Mouse (Mus musculus) gastrocnemius, postnatal 4 days (tissue): ENCODE results near the gene Cyb561d1. TPM values are rescaled to one million over a fixed set of nuclear protein-coding genes. Genes with fewer than 3 reads are reported as not detected.
"Not testable (repeated sequence)": the region's sequence is repeated elsewhere in the genome, so short reads cannot be mapped to it uniquely, and the experiment has no call there.

Source experiments
- DNase-seq, 2 experiments: peaks; one replicate each; pipeline ENCODE4 v3.0.0; 2021 to 2022; ENCODE audit warnings: low spot score in 2 of 2, mixed read lengths in 2 of 2
- long read RNA-seq, 2 experiments: library from polyadenylated mRNA; stranded (forward); transcript quantifications; one replicate each; pipeline ENCODE4 v2.0.0; 2021
- total RNA-seq, 2 experiments: library from RNA; stranded (reverse); gene quantifications; 2 replicates each; pipeline ENCODE4 v1.2.3; 2021

Cyb561d1 gene
- 1 to 10 TPM; 4.5 to 6.1 TPM for total RNA-seq
- long read RNA-seq, experiment 1, full-length matches to known transcripts, result 3 of 5 reads
- long read RNA-seq, experiment 1, partial matches to known transcripts, result 0 of 5 reads
- long read RNA-seq, experiment 1, other reads (novel, unspliced or antisense), result 2 of 5 reads
- long read RNA-seq, experiment 2, full-length matches to known transcripts, result 1 of 3 reads
- long read RNA-seq, experiment 2, partial matches to known transcripts, result 0 of 3 reads
- long read RNA-seq, experiment 2, other reads (novel, unspliced or antisense), result 2 of 3 reads

DNA sequence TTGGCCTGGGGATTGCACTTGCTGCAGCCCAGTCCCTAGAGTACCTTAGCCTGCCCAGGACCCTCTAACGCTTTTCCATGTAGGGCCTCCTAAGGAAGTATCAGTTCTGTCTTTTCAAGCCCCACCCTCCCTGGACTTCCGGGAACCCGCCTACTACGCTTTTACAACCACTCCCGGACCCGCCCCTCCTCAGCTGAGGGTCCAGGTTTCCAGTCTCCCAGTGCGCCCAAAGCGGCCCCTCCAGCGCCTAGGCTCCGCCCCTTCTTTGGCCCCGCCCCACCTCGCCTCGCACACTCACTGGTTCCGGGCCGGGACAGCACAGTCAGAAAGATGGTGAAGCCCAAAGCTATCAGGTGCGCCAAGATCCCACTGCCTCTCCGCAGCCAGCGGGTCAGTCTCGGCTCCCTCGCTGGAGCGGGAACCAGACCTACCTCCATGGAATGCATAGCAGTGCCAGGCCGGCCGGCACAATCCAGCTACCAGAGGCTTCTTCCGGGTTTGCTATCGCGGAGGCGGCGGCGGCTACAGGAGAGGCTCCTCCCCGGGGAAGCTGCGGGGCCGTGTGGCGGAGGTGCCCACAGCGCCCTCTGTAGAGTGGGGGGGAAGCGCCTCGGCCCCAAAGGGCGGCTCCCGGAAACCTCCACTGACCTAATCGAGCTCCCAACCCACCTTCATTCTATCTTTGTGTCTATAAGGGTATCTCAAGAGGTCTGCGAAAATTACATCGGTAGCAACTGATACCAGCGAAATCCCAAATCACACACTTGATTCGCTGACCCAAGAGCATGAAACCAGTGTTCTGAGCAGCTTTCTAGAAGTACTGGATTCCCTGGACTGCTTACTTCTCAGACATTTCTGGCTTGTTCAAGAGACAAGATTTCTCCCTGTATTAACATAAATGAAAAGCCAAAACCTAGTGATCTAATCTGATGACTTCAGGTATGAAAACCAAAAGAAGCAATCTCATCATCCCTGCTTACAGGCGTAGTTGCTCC lies at the start of gene Cyb561d1:
Gene Cyb561d1, minus strand, starts transcription at position 884 of the 995 bp plus-strand sequence.
- peak; percentile 88 to 92 for DNase-seq

DNA sequence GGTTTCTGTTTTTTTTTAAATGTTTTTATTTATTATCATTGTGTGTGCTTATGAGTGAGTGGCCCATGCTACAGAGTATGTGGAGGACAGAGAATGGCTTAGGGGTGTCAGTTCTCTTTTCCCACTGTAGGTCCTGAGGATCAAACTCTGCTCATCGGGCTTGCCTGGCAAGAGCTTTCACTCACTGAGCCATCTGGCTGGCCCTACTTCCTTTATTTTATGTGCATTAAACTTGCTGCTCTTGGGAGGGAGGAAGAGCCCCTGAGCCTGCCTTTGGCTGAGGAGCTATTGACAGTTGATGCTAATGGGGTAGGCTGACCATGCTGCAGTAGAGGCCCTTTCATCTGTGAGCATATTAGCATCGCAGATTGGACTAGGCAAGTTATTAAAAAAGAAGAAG lies 45.8 kb upstream of the Cyb561d1 start:
- no peak for DNase-seq

DNA sequence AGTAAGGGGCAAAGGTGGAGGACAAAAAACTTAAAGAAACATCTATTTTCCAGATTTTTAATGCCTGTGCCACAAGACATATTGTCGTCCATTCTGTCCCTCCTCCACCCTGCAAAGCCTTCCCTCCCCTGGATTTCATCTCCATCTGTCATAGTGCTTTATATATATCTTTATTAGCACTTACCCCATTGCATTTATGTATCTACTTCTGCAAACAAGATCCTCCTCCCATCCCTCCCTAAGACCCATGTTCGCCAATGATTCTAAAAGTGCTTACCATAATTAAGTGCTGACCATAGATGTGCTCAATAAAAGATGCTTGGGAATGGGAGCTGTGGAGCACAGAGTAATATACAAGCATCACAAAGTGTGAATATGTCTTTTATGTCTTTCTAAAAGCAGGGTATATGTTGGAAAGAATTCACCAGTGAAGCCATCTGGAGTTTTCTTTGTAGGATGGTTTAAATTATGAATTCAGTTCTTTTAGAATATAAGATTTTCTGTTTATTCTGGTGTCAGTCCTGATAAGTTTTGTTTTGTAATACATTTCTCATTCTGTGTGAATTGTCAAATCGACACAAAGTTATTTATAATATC lies 40.3 kb upstream of the Cyb561d1 start:
- no peak for DNase-seq

DNA sequence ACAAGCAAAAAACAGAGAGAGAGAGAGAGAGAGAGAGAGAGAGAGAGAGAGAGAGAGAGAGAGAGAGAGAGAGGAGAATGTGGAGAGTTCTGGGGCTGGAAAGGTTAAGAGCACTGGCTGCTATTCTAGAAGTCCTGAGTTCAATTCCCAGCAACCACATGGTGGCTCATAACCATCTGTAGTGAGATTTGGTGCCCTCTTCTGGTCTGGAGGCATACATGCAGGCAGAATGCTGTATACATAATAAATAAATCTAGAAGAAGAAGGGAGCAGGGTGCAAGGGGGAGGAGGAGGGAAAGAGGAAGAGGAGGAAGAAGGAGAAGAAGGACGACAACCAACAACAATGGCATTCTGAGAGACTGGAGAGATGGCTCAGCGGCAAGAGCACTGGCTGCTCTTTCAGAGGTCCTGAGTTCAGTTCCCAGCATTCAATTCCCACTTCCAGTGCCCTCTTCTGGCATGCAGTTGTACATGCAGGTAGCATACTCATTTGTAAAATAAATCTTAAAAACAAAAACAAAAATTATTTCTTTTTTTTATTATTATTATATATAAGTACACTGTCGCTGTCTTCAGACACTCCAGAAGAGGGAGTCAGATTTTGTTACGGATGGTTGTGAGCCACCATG lies 36.6 kb upstream of the Cyb561d1 start:
- DNase-seq, result not testable (repeated sequence)

DNA sequence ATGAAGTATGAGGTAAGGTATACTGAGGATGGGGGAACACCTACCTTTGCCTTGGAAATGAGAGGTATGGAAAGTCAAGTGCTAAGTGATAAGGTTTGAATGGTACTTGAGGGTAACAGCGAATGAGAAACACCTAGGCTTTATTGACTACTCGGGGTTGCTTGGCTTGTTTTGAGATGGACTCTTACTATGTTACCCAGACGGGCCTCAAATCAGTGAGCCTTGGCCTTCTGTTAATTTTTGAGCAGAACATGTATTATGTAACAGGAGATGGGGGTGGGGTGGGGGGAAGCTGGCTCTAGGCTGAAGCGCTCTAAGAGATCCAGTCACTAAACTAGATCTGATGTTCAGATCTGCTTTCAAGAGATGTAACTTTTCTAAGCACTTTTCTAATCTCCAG lies 30.6 kb upstream of the Cyb561d1 start:
- no peak for DNase-seq

DNA sequence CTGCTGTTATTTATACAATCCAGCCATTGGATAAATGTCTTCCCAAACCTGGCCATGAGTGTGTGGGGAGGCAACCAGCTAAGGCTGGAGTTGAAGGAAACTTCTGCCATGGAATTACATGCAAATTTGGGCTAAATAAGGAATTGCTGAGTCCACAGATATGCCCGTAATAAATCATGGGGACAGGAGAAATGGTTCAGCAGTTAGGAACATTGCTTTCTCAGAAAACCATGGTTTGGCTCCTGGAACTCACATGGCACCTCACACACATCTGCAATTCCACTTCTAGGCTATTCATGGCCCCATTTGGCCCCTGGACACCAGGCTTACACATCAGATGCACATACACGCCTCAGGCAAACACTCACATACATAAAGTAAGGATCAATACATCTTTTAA lies 26.5 kb upstream of the Cyb561d1 start:
- DNase-seq, result no peak

DNA sequence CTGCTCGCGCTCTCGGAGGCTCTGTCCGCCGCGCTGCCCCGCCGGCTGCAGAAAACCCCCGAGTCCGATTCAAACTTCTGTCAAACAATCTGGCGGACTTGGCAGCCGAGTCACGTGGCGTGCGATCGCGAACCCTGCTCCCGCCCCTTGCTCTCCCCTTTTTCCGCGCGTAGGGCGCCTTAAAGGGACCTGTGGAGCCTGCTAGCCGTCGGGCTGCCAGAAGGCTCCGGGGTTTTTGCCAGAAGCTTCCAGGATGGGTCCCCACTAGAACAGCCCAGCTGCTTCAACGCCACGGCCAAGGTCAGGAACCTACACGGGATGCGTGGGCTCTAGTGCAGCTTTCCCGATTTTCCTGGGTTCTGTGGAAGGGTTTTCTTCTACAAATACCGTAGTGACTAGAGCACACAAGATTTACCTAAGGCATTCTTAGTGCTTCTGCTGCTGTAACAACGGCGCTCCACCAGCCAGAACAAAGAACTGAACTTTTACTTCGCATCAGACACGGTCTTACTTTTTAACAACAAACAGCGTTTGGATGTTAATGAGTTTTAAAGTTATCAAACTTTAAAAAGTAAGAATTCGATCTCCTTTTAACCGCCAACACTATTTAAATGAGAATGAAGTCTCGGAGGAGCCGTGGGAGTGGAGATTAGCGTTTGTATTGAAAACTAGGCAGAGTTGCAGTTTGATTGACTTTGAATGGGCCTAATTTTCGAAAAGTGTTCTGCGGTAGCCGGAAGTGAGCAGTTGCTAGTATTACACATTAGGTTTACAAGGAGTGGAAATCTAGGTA lies 25.7 kb upstream of the Cyb561d1 start, which contains the start of gene Sypl2:
Gene Sypl2, minus strand, starts transcription at position 91 of the 793 bp plus-strand sequence.
- DNase-seq, result peak in 1 of 2 experiments; percentile 65

DNA sequence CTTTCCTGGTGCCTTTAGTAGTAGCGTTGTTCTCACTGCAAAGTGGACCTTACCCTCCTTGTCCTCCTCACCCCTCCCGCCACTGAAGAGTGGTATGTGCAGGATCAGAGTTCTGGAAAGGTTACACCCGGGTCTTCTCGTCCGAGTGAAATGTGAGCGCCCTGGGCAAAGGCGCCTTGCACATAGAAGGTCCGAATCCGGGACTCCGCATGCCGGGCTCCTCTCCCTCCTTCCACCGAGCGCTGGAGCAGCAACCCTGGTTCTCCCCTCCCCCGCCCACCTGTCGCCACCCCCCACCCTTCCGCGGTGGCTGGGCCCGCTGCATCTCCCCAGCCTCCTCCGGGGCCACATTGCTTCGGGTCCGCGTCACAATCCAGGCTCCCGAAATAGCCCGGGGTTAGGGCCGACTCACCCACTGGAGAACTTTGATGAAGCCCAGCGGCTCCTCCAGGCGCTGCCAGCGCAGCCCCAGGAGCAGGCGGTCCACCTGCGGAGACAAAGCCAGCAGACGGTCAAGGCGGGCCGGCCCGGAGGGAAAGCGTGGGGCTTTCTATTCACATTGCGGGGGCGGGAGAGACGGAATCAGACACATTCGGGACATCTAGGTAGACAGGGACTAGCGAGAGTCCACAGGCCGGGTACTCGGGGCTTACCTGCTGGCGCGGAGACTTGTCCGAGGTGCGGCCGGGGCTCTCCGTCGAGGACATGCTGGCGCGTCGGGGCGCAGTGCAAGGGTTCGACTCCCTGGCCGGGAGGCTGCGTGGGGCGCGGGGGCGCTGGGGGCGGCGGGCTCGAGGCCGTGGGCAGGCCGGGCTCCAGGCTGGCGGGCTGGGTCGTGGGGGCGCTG lies 24.9 kb upstream of the Cyb561d1 start:
- peak in 1 of 2 experiments; percentile 46 for DNase-seq

DNA sequence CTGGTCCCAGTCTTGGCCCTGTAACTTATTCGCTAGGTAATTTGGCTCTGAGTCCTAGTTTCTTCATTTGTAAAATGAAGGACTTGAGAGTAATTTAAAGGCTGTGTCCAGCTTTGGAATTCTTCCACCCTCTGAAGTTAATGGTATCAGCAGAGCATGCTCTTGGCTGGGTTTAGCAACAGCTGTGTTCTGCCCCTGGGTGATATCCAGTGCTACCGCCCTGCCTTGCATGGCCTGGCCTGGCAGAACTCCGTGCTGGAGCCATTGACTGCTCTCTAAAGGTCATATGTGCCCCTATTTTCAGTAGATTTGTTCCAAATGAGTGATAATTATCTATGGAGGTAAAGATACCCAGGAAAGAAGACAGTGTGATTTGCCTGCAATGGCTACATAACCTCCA lies 19.6 kb upstream of the Cyb561d1 start:
- DNase-seq, result peak in 1 of 2 experiments; percentile 29

DNA sequence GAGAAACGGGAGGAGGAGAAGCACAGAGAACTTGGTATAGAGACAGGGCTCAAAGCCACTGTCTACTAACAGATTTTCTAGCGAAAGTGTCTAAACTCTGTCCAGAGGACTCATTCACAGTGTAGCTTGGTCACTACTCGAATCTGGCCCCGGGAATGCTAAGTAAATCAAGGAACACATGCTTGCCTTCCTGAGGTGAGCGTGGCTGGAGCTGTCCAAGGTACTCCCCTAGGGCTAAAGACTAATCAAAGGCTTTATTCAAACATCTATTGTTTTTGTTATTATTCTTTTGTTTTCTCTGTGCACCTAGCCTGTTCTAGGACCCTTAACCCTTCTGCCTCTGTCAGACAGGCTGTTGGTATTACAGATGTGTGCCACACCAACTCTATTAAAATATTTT lies 13.7 kb upstream of the Cyb561d1 start:
- DNase-seq, result peak in 1 of 2 experiments; percentile 28

DNA sequence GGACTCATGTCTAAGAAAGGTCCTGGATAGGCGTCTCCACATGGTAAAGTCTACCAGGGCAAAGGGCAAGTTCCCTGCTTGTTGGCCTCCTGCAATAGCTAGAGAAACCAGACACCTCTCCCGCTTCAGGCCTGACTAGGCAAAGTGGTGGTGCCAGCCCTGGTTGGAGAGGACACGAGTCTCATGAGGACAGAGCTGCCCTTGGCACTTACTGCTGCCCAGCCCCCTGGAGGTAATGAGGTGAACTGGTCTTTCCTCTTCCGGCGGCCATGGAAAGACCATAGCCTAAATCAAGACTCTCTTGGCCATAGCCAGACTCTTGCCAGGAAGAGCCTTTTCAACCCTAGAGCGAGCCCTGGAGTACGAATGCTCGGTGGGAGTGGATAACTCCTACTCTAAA lies 11.4 kb upstream of the Cyb561d1 start:
- DNase-seq, result peak in 1 of 2 experiments; percentile 38

DNA sequence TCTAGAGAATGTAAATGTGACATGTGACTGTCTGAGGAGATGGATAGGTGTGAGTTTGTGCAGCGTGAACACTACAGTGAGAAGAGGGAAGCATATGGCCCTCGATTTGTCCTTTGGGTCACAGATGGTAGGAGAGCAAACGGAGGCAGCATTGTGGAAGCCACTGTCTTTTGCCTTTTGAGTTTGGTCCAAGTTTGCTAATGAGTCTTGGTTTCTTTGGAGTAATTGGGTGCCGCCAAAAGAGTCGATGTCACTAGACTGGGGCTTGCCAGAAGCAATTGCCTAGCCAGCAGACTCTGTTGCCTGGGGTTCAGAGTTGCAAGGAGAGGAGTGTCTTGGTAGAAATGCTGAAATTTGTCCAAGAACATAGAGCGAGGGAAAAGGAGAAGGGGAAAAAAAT lies 10.8 kb upstream of the Cyb561d1 start:
- DNase-seq, result no peak

DNA sequence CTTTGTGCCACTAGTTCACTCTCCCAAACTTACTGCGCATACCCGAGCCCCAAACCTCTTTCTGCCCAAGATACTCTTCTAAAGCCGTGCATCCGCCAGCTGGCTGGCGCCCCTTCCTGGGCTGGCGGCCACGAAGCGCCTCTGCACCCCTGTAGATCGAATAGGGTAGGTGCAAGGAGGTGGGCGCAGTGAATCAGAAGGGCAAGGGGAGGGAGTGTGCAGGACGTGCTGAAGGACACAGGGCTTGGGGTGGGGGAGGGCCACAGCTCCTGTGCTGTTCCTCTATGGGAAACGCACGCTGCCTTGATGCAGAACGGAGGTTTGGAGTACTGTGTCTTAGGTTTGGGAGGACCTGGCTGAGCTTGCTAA lies 9.7 kb upstream of the Cyb561d1 start, which contains the start of gene Atxn7l2:
Gene Atxn7l2, minus strand, starts transcription at position 164 of the 369 bp plus-strand sequence.
- peak in 1 of 2 experiments; percentile 54 for DNase-seq

DNA sequence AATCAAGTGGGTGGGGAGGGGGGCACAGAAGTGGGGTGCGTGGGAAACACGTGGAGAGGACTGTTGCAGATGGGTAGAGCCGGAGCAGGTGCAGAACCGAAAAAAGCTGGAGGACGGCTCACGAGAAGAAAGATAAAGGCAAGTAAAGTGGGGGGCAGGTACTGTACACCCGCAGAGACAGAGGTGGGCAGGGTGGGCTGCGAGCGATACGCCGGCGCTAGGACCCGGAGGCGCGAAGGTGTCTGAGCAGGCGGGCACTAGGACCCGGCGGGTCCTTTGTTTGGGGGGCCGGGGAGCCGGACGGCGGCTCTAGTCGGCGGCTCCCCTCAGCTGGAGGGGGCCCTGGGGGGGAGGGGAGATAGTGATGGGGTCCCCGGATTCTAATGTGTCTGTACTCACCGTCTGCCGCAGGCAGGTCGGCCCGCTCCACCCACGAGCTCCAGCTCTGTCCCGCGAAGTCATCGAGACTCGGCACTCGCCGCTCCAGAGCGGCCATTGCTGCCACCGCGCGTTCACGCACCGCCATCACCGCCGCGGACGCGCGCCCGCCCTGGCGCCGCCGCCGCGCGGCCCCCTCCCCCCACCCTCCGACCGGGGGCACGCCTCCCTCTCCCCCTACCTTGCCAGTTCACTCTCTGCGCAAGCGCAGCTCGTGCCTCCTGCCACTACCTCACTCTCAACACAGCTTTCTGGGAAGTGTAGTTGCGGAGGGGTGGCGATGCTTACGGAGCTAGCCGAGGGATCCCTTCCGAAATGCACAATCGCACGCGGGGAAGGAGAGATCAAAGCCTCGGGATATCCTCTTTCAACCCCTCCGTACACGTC lies 9.1 kb upstream of the Cyb561d1 start:
- DNase-seq, result peak; percentile 84 to 90

DNA sequence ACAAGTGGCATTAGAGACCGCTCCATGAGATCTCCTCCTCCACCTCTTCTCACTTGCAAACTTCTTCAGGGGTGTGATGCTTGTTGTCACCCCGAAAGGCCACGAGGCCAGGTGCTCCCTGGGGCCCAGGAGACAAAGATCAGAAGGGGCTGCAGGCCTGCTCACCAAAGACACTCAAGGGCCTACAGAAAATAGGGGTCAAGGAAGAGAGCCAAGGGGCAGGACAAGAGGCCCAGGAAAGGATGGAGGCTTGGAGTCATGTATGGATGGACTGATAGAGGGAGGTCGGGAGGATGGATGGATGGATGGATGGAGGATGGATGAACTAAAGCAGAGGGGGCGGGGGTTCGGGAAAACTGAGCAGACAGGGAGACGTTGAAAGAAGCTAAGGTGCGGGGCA lies 8.5 kb upstream of the Cyb561d1 start:
- no peak for DNase-seq

DNA sequence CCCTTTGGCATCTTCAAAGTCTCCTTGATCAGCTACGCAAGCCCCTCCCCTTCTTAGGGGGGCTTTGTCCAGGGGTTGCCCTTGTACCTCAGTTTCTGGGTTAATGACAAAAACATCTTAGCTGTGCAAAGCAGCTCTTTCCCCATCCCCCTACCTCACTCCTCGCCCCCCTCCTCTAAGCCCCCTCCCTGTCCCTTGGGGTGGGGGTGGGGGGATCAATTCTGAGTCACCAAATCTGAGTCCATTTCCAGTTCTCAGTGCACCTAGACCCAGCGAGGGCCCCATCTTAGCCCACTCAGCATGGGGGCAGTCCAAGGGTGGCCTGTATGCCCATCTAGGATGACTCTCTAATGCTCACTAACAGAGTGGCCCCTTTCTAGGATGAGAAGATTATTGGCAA lies 8.0 kb upstream of the Cyb561d1 start:
- no peak for DNase-seq

DNA sequence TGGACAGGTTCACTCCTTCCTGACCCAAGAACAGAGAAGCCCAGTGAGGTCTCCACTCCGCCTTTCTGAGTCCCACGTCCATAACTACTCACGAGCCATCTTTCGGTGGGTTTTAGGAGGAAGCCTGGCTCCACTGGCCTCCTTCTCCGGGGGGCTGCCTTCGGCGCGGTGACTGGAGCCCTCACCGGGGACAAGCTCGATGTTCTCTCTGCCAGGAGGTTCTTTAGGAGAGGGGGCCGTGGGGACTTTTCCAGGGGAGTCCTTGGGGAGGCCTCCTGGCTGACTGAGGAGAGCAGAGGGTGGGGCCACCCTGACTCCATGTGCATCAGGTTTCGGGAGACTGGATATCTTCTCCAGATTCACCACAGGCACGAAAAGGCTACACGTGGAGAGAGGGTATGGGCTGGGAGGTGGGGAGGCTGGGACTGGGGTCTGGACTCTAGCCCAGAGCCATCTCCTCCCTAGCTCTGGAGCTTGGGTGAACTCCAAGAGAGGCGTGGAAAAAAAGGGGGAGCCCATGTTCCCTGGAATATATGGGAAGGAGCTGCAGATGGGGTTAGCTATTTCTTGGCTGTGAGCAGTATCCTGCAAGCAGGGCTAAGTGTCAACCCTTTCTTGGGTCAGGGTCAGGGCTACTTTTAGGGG lies 5.8 kb upstream of the Cyb561d1 start:
- peak in 1 of 2 experiments; percentile 57 for DNase-seq

DNA sequence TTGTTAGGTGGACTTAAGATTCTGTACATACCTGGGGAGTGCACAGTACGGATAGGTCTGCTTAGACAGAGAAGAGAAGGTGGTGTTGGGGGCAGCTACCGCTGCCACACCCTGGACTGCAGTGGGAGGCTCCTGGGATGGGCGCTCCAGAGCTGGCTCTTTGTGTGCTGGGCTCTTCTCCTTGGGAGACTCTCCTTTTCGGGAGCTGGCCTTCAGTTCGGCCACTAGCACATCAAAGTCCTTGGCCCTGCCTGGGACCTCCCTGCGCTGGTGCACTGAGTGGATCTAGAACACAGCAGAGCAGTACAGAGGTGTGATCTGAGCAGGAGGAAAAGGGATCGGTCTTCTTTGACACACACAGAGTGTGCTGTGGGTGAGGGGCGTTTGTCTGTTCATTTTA lies 4.6 kb upstream of the Cyb561d1 start:
- peak in 1 of 2 experiments; percentile 6 for DNase-seq
